Mouse (Mus musculus) retina, postnatal 7 days (tissue): ENCODE results near the gene Gm28038.

Source experiments
- DNase-seq: peaks from one replicate; pipeline ENCODE4 v3.0.0-alpha.2; 2012; ENCODE audit warnings: low read depth, low spot score

Gene Gm28038

DNA sequence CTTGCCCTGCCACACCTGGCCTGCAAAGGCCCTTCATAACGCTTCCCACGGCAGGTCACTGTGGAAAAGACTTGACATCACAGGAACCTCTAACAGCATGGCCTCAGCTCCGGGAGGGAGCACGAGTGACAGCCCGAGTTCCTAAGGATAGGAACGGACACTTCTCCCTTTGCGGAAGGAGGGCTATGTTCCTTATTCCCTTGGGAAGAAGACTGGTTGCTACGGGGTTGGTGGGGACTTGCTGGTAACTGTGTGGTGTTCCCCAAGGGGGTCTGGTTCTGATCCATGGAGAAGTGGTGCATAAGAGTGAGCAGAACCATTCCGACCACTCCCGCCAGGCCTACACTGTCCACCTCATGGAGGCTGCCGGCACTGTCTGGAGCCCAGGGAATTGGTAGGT, at the start of gene Gm28038:
Gene Gm28038 (plus strand): TSS at position 301 of the 400 bp plus-strand sequence.
- DNase-seq = no peak

GRCm38 (mm10) chr2:30235593-30235992, 45.2 kb upstream of the Gm28038 start:
- no peak for DNase-seq

GRCm38 (mm10) chr2:30236426-30237198, 44.2 kb upstream of the Gm28038 start:
- DNase-seq = no peak

GRCm38 (mm10) chr2:30237199-30237880, 43.5 kb upstream of the Gm28038 start, which contains the start of gene Lrrc8a:
Gene Lrrc8a, plus strand, starts transcription at chr2:30237715.
- peak; percentile 99 for DNase-seq

- no peak for DNase-seq
These were observed 43.0 kb upstream of the Gm28038 start for GRCm38 (mm10) chr2:30237881-30238280.

DNA sequence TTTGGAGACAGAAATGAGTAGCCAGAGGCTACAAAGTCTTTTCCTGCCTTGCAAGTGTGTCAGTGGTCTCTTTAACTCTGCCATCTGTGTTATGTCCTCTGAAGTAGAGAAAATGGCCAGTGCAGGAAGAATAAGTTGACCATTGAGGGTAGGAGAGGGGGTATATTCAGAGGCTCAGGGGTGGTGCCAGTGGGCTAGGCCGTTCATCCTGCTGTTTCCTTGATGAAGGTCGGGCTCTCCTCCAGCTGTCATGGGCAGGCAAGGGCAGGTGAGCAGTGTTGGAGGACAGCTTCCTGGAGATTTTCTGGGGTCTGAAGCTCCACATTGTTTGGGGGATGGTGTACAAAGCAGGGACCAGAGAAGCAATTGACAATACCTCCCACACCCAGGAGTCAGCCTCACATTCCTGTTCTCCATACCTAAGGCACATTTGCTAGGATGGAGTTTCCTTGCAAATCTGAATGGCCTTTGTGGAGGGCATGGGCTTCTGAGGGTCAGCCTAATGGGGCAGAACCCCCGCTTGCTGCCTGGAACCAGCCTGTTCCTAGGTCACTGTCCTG, 41.9 kb upstream of the Gm28038 start:
- no peak for DNase-seq

- DNase-seq = no peak
These were observed 41.1 kb upstream of the Gm28038 start for GRCm38 (mm10) chr2:30239777-30240176.

DNA sequence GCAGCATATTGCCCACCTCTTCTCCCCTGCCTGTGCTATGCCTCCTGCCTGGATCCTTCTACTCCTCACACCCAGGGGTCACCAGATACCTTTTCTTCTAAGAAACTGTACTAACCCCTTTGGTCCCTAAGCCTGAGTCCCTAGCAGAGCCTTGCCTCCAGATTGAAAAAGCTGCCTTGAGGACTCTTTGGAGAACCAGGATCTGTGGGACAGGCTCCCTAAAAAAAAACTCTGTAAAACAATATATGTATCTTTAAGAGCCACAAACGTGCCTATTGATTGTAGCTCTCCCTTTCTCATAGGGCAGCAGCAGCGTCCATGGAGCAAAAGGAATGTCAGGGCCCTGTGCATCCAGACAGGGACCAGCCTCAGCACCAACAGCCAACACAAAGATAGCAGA, 40.6 kb upstream of the Gm28038 start, which contains the start of gene Gm28035:
Gene Gm28035 (plus strand): TSS at position 301 of the 400 bp plus-strand sequence.
- DNase-seq = no peak

- no peak for DNase-seq
These were observed 38.3 kb upstream of the Gm28038 start for GRCm38 (mm10) chr2:30242509-30242908.

DNA sequence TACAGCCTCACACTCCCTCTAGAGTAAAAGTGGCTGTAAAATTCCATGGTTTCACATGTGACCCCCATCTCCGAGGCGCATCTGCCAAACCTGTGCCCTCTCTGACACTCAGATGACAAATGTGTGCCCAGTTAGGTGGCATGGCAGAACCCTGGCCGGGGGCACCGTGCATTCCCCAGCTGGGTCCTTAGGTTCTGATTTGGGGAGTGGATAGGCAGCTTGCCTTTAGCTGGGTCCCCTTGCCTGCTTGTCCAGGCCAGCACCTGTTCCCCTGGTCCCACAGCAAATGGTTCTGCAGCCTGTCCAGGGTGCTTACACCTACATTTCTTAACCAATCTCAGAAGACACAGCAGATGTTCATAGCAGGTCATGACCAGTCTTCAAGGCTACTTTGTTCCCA, 37.5 kb upstream of the Gm28038 start:
- no peak for DNase-seq

- no peak for DNase-seq
These were observed 36.2 kb upstream of the Gm28038 start for GRCm38 (mm10) chr2:30244595-30245178.

GRCm38 (mm10) chr2:30247036-30247435, 33.8 kb upstream of the Gm28038 start:
- DNase-seq = no peak

- DNase-seq = no peak
These were observed 33.2 kb upstream of the Gm28038 start for GRCm38 (mm10) chr2:30247681-30248080.

- no peak for DNase-seq
These were observed 31.7 kb upstream of the Gm28038 start for GRCm38 (mm10) chr2:30249182-30249581.

- DNase-seq = no peak
These were observed 30.4 kb upstream of the Gm28038 start for GRCm38 (mm10) chr2:30250166-30251128.

- DNase-seq = no peak
These were observed 29.3 kb upstream of the Gm28038 start for GRCm38 (mm10) chr2:30251417-30252104.

GRCm38 (mm10) chr2:30252521-30252920, 28.3 kb upstream of the Gm28038 start:
- no peak for DNase-seq

DNA sequence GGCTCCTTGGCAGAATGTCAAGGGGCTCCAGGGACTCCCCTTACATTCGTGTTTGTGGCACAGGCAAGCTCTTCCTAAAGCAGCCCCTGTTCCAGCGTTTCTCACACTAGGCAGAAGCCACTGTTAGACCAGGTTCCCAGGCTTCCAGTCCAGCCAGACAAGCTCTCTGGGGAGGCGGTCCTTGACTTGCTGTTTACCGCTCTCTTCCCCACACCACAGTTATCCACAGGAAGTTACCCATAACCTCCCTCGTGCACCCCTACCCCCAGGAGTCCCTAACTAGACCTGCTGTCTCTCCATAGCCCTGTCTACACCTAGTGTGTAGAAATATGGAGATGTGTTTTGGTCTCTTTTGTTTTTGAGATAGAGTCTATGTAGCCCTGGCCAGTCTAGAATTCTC, 27.0 kb upstream of the Gm28038 start:
- no peak for DNase-seq

DNA sequence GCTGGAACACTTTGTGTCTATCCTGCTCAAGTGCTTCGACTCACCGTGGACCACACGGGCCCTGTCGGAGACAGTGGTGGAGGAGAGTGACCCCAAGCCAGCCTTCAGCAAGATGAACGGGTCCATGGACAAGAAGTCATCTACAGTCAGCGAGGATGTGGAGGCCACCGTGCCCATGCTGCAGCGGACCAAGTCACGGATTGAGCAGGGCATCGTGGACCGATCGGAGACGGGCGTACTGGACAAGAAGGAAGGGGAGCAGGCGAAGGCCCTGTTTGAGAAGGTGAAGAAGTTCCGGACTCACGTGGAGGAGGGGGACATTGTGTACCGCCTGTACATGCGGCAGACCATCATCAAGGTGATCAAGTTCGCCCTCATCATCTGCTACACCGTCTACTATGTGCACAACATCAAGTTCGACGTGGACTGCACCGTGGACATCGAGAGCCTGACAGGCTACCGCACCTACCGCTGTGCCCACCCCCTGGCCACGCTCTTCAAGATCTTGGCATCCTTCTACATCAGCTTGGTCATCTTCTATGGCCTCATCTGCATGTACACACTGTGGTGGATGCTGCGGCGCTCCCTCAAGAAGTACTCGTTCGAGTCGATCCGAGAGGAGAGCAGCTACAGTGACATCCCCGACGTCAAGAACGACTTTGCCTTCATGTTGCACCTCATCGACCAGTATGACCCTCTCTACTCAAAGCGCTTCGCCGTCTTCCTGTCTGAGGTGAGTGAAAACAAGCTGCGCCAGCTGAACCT, 25.0 kb upstream of the Gm28038 start:
- DNase-seq = no peak
